Mouse (Mus musculus) kidney, adult 2 months (tissue): ENCODE measurements around the gene Hand2.

ENCODE experiments used
- CTCF ChIP-seq: fragments of 200-500 bp; conservative IDR thresholded peaks from 2 replicates; pipeline ENCODE4 v1.5.1; 2011; ENCODE audit warnings: low read depth, mild to moderate bottlenecking, control low read depth, low read length, moderate library complexity, mixed read lengths; ENCODE audit not compliant: insufficient read depth, insufficient read length
- POLR2A ChIP-seq: fragments of 200-500 bp; IDR thresholded peaks from one replicate; pipeline ENCODE4 v1.6.1; 2011; ENCODE audit warnings: low read depth, low read length, control low read depth

- TF ChIP-seq CTCF (0 out of 2 replicates have a peak, but pooled peaks have one; percentile 5), POLR2A (no peak)
These were observed 12.6 kb downstream of the Hand2 start for GRCm38 (mm10) chr8:57333483-57333770.
